Mouse (Mus musculus): ENCODE results near the gene Med12l. TPM values are rescaled to one million over a fixed set of nuclear protein-coding genes. Genes with fewer than 3 reads are reported as not detected.
A peak's percentile ranks its signal among the peaks of the same experiment; 100 is the strongest.

Med12l gene
- polyA plus RNA-seq (2015; fragmentation: Nextera tagmentation; extraction: Ambion mirVana): 3.9 and 4.2 TPM in 2 replicates

- peaks cover 8% of the 10 kb centered on the region; the same call in 1 of the 2 replicates for H3K27me3 ChIP-seq
- no peaks in the 10 kb centered on the region for H3K36me3 ChIP-seq
- H3K4me1 ChIP-seq (replicated peaks): peaks cover 18% of the 10 kb centered on the region
- peak within 1 kb of the TSS; percentile 89 for H3K4me2 ChIP-seq
- no peaks in the 10 kb centered on the region for H3K9me3 ChIP-seq
- peak within 1 kb of the TSS; percentile 80 for H3K9ac ChIP-seq
- H3K27ac ChIP-seq: peak within 1 kb of the TSS; percentile 93
- ATAC-seq (ENCODE audit: low FRiP score): peak; percentile 83
- peak within 1 kb of the TSS; percentile 83 for H3K4me3 ChIP-seq
- under 1% methylated on average over 63 of the region's 69 CpGs for WGBS
Observed at GRCm38 (mm10) chr3:59005271-59005995, at the start of gene Med12l. TSS of gene Med12l (plus strand) at chr3:59005825.

- WGBS: 87% methylated on average over 1 of the region's 1 CpGs
- Histone ChIP-seq H3K9me3 (no peaks in the 10 kb centered on the region), H3K4me1 (replicated peaks) (no peaks in the 10 kb centered on the region), H3K9ac (no peak overlapping the region), H3K27ac (no peak overlapping the region), H3K36me3 (no peaks in the 10 kb centered on the region), H3K4me2 (no peak overlapping the region), H3K4me3 (no peak overlapping the region), H3K27me3 (no peaks in the 10 kb centered on the region)
- ATAC-seq (ENCODE audit: low FRiP score): no peak
Observed at GRCm38 (mm10) chr3:58961166-58961565, 44.5 kb upstream of the Med12l start.

DNA sequence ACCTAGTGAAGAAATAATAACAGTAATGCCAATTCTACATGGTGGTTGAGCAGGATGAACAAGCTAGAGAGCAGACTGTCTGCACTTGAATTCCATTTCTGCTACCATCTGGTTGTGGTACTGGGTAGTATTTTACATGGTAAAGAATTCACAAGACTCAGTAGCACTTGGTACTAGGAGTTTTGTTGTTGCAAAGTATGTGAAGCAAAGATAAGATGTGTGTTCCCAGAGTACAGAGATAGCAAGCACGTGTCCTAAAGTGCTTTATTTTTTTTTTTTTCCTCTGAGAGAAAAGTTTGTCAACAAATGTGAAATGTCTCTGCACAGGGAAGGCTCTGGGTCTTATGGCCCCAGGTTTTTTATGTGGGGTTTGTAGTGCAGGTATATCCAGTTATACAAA is 28.2 kb upstream of the Med12l start:
- no peaks in the 10 kb centered on the region for H3K4me1 ChIP-seq (replicated peaks)
- H3K4me2 ChIP-seq: no peak overlapping the region
- H3K4me3 ChIP-seq: no peak overlapping the region
- no peaks in the 10 kb centered on the region for H3K9me3 ChIP-seq
- no peak for ATAC-seq (ENCODE audit: low FRiP score)
- 88% methylated on average over 1 of the region's 1 CpGs for WGBS
- no peak overlapping the region for H3K27ac ChIP-seq
- no peak overlapping the region for H3K9ac ChIP-seq
- H3K27me3 ChIP-seq: no peaks in the 10 kb centered on the region
- H3K36me3 ChIP-seq: no peaks in the 10 kb centered on the region

- Histone ChIP-seq H3K4me1 (replicated peaks) (no peaks in the 10 kb centered on the region; the same call in 1 of the 2 replicates), H3K4me2 (no peak overlapping the region), H3K36me3 (no peaks in the 10 kb centered on the region), H3K27ac (no peak overlapping the region), H3K4me3 (no peak overlapping the region), H3K9me3 (no peaks in the 10 kb centered on the region), H3K9ac (no peak overlapping the region), H3K27me3 (no peaks in the 10 kb centered on the region)
- ATAC-seq (ENCODE audit: low FRiP score): no peak
- 92% methylated on average over 7 of the region's 7 CpGs for WGBS
Observed at GRCm38 (mm10) chr3:58977906-58978622, 27.6 kb upstream of the Med12l start.

DNA sequence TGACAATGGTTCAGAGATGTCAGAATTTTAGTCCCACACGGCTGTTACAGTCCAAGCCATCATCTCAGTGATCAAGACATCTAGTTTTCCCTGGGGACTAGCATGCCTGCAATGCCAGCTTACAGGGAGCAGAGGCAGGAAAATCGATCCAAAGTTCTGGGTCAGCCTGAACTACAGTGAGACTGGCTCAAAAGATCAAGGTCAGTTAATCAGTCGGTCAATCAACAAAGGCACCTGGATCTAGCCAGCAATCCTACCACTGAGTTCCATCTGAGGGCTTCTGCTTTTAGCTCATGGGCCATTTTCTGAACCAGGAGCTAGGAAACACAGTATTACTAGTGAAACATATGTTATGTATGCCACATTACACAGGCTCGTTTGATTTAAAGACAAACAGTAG is 25.0 kb upstream of the Med12l start:
- Histone ChIP-seq H3K9me3 (no peaks in the 10 kb centered on the region), H3K4me1 (replicated peaks) (no peaks in the 10 kb centered on the region; the same call in 1 of the 2 replicates), H3K4me3 (no peak overlapping the region), H3K4me2 (no peak overlapping the region), H3K36me3 (no peaks in the 10 kb centered on the region), H3K9ac (no peak overlapping the region), H3K27me3 (no peaks in the 10 kb centered on the region), H3K27ac (no peak overlapping the region)
- WGBS: 77% methylated on average over 4 of the region's 4 CpGs
- no peak for ATAC-seq (ENCODE audit: low FRiP score)

- WGBS: 52% methylated on average over 15 of the region's 15 CpGs
- no peak overlapping the region for H3K27ac ChIP-seq
- ATAC-seq (ENCODE audit: low FRiP score): peak; percentile 49; the same call in 1 of the 2 replicates
- no peak overlapping the region for H3K4me3 ChIP-seq
- H3K4me1 ChIP-seq (replicated peaks): no peaks in the 10 kb centered on the region; the same call in 1 of the 2 replicates
- no peaks in the 10 kb centered on the region for H3K9me3 ChIP-seq
- 0 out of 2 replicates have a peak overlapping the region, but pooled peaks have one; percentile 14 for H3K4me2 ChIP-seq
- H3K27me3 ChIP-seq: peaks cover 8% of the 10 kb centered on the region; the same call in 1 of the 2 replicates
- no peaks in the 10 kb centered on the region for H3K36me3 ChIP-seq
- no peak overlapping the region for H3K9ac ChIP-seq
Observed at GRCm38 (mm10) chr3:58982896-58983837, 22.5 kb upstream of the Med12l start.

DNA sequence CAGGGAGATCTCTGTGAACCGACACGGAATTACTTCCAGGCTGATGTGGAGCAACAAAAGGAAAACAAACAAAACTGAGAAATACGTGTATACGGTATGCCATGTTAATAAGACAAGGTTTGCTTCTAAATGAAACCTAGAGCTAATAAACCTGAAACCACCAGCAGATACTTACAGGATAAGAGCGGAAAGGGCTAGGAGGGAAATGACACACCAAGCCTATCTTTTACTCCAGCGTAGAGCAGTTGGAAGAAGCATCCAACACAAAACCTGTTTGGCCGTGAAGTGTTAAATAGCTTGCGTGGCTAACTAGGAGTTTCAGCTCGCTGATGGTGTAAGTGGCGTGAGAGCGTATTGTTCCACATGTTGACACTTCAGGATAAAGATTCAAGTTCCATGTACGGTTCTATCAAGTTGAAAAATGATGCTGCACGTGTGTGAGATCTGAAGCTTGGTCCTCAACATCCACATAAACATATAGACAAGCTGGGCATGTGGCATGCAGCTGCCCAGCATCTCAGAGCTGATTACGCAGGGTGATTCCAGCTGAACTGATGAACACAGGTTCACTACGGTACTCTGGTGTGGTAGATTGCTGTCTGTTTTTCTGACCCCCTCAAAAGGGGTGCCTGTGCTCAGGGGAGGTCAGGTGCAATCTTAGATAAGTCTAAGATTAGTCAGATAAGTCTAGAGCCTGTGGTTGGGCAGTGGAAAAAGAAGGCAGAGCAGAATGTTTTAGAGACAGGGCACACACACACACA is 21.6 kb upstream of the Med12l start:
- no peaks in the 10 kb centered on the region; the same call in 1 of the 2 replicates for H3K4me1 ChIP-seq (replicated peaks)
- H3K9ac ChIP-seq: no peak overlapping the region
- no peak overlapping the region for H3K27ac ChIP-seq
- no peak overlapping the region for H3K4me3 ChIP-seq
- ATAC-seq (ENCODE audit: low FRiP score): no peak
- H3K27me3 ChIP-seq: peaks cover 8% of the 10 kb centered on the region; the same call in 1 of the 2 replicates
- WGBS: 83% methylated on average over 15 of the region's 15 CpGs
- no peaks in the 10 kb centered on the region for H3K36me3 ChIP-seq
- no peak overlapping the region for H3K4me2 ChIP-seq
- no peaks in the 10 kb centered on the region for H3K9me3 ChIP-seq

- Histone ChIP-seq H3K4me2 (no peak overlapping the region), H3K4me3 (no peak overlapping the region), H3K9ac (no peak overlapping the region), H3K9me3 (no peaks in the 10 kb centered on the region), H3K27ac (no peak overlapping the region), H3K27me3 (peaks cover 8% of the 10 kb centered on the region; the same call in 1 of the 2 replicates), H3K36me3 (no peaks in the 10 kb centered on the region), H3K4me1 (replicated peaks) (no peaks in the 10 kb centered on the region; the same call in 1 of the 2 replicates)
- no peak for ATAC-seq (ENCODE audit: low FRiP score)
- 62% methylated on average over 4 of the region's 4 CpGs for WGBS
Observed at GRCm38 (mm10) chr3:58985816-58986215, 19.8 kb upstream of the Med12l start.

DNA sequence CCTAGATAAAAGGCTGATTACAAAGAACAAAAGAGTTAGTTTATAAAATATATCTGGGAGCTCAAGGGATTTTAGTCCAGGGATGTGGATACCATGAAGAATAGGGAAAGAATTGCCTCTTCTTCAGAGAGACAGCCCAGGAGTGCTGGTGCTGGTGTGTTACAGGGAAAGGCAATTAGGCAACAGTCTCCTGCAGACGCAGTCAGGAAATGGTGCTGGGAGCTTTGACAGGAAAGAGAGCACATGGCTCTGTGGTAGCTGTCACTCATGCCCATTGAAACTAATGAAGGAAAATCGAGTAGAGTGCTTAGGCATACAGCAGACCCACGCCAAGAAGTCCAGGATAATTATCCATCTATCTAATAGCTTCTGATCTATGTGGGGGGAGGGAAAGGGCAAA is 16.3 kb upstream of the Med12l start:
- no peak for ATAC-seq (ENCODE audit: low FRiP score)
- WGBS: 21% methylated on average over 3 of the region's 3 CpGs
- H3K27ac ChIP-seq: no peak overlapping the region

GRCm38 (mm10) chr3:58990556-58990955 is 15.1 kb upstream of the Med12l start:
- no peaks in the 10 kb centered on the region for H3K9me3 ChIP-seq
- no peak overlapping the region for H3K27ac ChIP-seq
- no peak for ATAC-seq (ENCODE audit: low FRiP score)
- H3K27me3 ChIP-seq: peaks cover 8% of the 10 kb centered on the region; the same call in 1 of the 2 replicates
- no peak overlapping the region for H3K4me3 ChIP-seq
- 72% methylated on average over 3 of the region's 3 CpGs for WGBS
- H3K9ac ChIP-seq: no peak overlapping the region
- H3K36me3 ChIP-seq: no peaks in the 10 kb centered on the region
- peaks cover 7% of the 10 kb centered on the region for H3K4me1 ChIP-seq (replicated peaks)
- no peak overlapping the region for H3K4me2 ChIP-seq

More for the DNA sequence above, 16.3 kb upstream of the Med12l start:
- H3K4me2 ChIP-seq: no peak overlapping the region
- H3K27me3 ChIP-seq: peaks cover 8% of the 10 kb centered on the region; the same call in 1 of the 2 replicates
- no peak overlapping the region for H3K4me3 ChIP-seq
- H3K9ac ChIP-seq: no peak overlapping the region
- H3K36me3 ChIP-seq: no peaks in the 10 kb centered on the region
- H3K9me3 ChIP-seq: no peaks in the 10 kb centered on the region
- H3K4me1 ChIP-seq (replicated peaks): peaks cover 7% of the 10 kb centered on the region

- Histone ChIP-seq H3K27ac (no peak overlapping the region), H3K4me2 (no peak overlapping the region), H3K36me3 (no peaks in the 10 kb centered on the region), H3K4me1 (replicated peaks) (peaks cover 7% of the 10 kb centered on the region), H3K9ac (no peak overlapping the region), H3K4me3 (no peak overlapping the region), H3K9me3 (no peaks in the 10 kb centered on the region), H3K27me3 (no peaks in the 10 kb centered on the region)
- 0 out of 2 replicates have a peak, but pooled peaks have one; percentile 32 for ATAC-seq (ENCODE audit: low FRiP score)
Observed at GRCm38 (mm10) chr3:58992122-58992521, 13.5 kb upstream of the Med12l start.
